Mouse (Mus musculus): ENCODE data around the gene F3. TPM values are rescaled to one million over a fixed set of nuclear protein-coding genes. Genes with fewer than 3 reads are reported as not detected.

The F3 gene
- total RNA-seq, 2 experiments from 2014 or later = 7.9 to 16.6 TPM

GRCm38 (mm10) chr3:121703880-121704243 is 19.5 kb upstream of the F3 start:
- DNase-seq (ENCODE audit: low spot score in 2 of 2) = no peak

- peak in 1 of 2 experiments; percentile 18 for DNase-seq (ENCODE audit: low spot score in 2 of 2)
Measured at GRCm38 (mm10) chr3:121706087-121706486, 17.2 kb upstream of the F3 start.

GRCm38 (mm10) chr3:121707106-121707505 is 16.2 kb upstream of the F3 start:
- no peak for DNase-seq (ENCODE audit: low spot score in 2 of 2)

- no peak for DNase-seq (ENCODE audit: low spot score in 2 of 2)
Measured at GRCm38 (mm10) chr3:121710894-121711531, 12.3 kb upstream of the F3 start.

- no peak for DNase-seq (ENCODE audit: low spot score in 2 of 2)
Measured at GRCm38 (mm10) chr3:121712222-121712621, 11.1 kb upstream of the F3 start.

- DNase-seq (ENCODE audit: low spot score in 2 of 2) = peak in 1 of 2 experiments; percentile 30
Measured at GRCm38 (mm10) chr3:121713151-121713701, 10.1 kb upstream of the F3 start.

- DNase-seq (ENCODE audit: low spot score in 2 of 2) = no peak
Measured at GRCm38 (mm10) chr3:121713816-121714215, 9.5 kb upstream of the F3 start.

GRCm38 (mm10) chr3:121714461-121714860 is 8.9 kb upstream of the F3 start:
- no peak for DNase-seq (ENCODE audit: low spot score in 2 of 2)

GRCm38 (mm10) chr3:121715336-121715735 is 8.0 kb upstream of the F3 start:
- no peak for DNase-seq (ENCODE audit: low spot score in 2 of 2)

GRCm38 (mm10) chr3:121715741-121716459 is 7.4 kb upstream of the F3 start:
- no peak for DNase-seq (ENCODE audit: low spot score in 2 of 2)

- DNase-seq (ENCODE audit: low spot score in 2 of 2) = no peak
Measured at GRCm38 (mm10) chr3:121716480-121716879, 6.9 kb upstream of the F3 start.

GRCm38 (mm10) chr3:121718679-121719078 is 4.7 kb upstream of the F3 start:
- no peak for DNase-seq (ENCODE audit: low spot score in 2 of 2)

- DNase-seq (ENCODE audit: low spot score in 2 of 2) = no peak
Measured at GRCm38 (mm10) chr3:121719701-121720100, 3.6 kb upstream of the F3 start.

- no peak for DNase-seq (ENCODE audit: low spot score in 2 of 2)
Measured at GRCm38 (mm10) chr3:121720801-121721690, 2.3 kb upstream of the F3 start.

- DNase-seq (ENCODE audit: low spot score in 2 of 2) = no peak
Measured at GRCm38 (mm10) chr3:121721691-121722070, 1.7 kb upstream of the F3 start.

GRCm38 (mm10) chr3:121723968-121724524 is 709 bp downstream of the F3 start:
- DNase-seq (ENCODE audit: low spot score in 2 of 2) = no peak

GRCm38 (mm10) chr3:121724553-121724952 is 1.2 kb downstream of the F3 start:
- no peak for DNase-seq (ENCODE audit: low spot score in 2 of 2)

GRCm38 (mm10) chr3:121725651-121726050 is 2.3 kb downstream of the F3 start:
- no peak for DNase-seq (ENCODE audit: low spot score in 2 of 2)

GRCm38 (mm10) chr3:121729678-121730077 is 6.3 kb downstream of the F3 start:
- DNase-seq (ENCODE audit: low spot score in 2 of 2) = no peak

- DNase-seq (ENCODE audit: low spot score in 2 of 2) = no peak
Measured at GRCm38 (mm10) chr3:121735542-121735941, 12.2 kb downstream of the F3 start.

Data from adrenal gland, adult 18-20 months (tissue).